Mouse (Mus musculus): ENCODE measurements around the gene Gm5148. TPM values are rescaled to one million over a fixed set of nuclear protein-coding genes. Genes with fewer than 3 reads are reported as not detected.

The Gm5148 gene
- total and polyA plus RNA-seq, 2 experiments = 0.09 to 0.94 TPM

GRCm38 (mm10) chr3:37724946-37725735, 851 bp upstream of the Gm5148 start:
- Histone ChIP-seq H3K4me1 (ENCODE audit: control insufficient read depth, insufficient read depth, low read length) (peaks cover 19% of the 10 kb centered on the region), H3K27me3 (ENCODE audit: control insufficient read depth, insufficient read depth, low read length) (no peaks in the 10 kb centered on the region), H3K27ac (replicated peaks; ENCODE audit: insufficient read depth, low read depth, low read length) (no peak overlapping the region), H3K4me3 (ENCODE audit: insufficient read depth, low read depth, low read length) (no peak overlapping the region), H3K9ac (ENCODE audit: low read depth, low read length) (no peak overlapping the region), H3K79me2 (ENCODE audit: control insufficient read depth, insufficient read depth, low read length) (no peaks in the 10 kb centered on the region), H3K36me3 (ENCODE audit: control insufficient read depth, insufficient read depth, low read length) (no peaks in the 10 kb centered on the region)
- 84% methylated on average over 6 of the region's 6 CpGs for WGBS
- DNase-seq (ENCODE audit: extremely low read depth, low read depth, low spot score) = no peak
- TF ChIP-seq CTCF (IDR thresholded peaks at IDR 0.05; ENCODE audit: low read depth, low read length) (no peak), POLR2A (IDR thresholded peaks at IDR 0.05; ENCODE audit: extremely low read depth, insufficient read depth, low read length) (no peak)

GRCm38 (mm10) chr3:37723662-37724170, 574 bp downstream of the Gm5148 start:
- 14% methylated on average over 17 of the region's 17 CpGs for WGBS
- no peak for TF ChIP-seq POLR2A (IDR thresholded peaks at IDR 0.05; ENCODE audit: extremely low read depth, insufficient read depth, low read length)
- no peak for TF ChIP-seq CTCF (IDR thresholded peaks at IDR 0.05; ENCODE audit: low read depth, low read length)

GRCm38 (mm10) chr3:37723061-37723521, 1.2 kb downstream of the Gm5148 start:
- Histone ChIP-seq H3K27ac (replicated peaks; ENCODE audit: insufficient read depth, low read depth, low read length) (no peak overlapping the region), H3K9ac (ENCODE audit: low read depth, low read length) (no peak overlapping the region)
- peak; percentile 64 for DNase-seq (ENCODE audit: extremely low read depth, low read depth, low spot score)

More at GRCm38 (mm10) chr3:37723662-37724170, 574 bp downstream of the Gm5148 start:
- Histone ChIP-seq H3K9ac (ENCODE audit: low read depth, low read length) (no peak overlapping the region), H3K27ac (replicated peaks; ENCODE audit: insufficient read depth, low read depth, low read length) (no peak overlapping the region), H3K4me3 (ENCODE audit: insufficient read depth, low read depth, low read length) (peak overlapping the region; percentile 21; the same call in 1 of the 2 replicates), H3K79me2 (ENCODE audit: control insufficient read depth, insufficient read depth, low read length) (no peaks in the 10 kb centered on the region), H3K27me3 (ENCODE audit: control insufficient read depth, insufficient read depth, low read length) (no peaks in the 10 kb centered on the region), H3K4me1 (ENCODE audit: control insufficient read depth, insufficient read depth, low read length) (peaks cover 11% of the 10 kb centered on the region), H3K36me3 (ENCODE audit: control insufficient read depth, insufficient read depth, low read length) (no peaks in the 10 kb centered on the region)
- peak; percentile 25 for DNase-seq (ENCODE audit: extremely low read depth, low read depth, low spot score)

GRCm38 (mm10) chr3:37722487-37723060, 1.7 kb downstream of the Gm5148 start:
- Histone ChIP-seq H3K27ac (replicated peaks; ENCODE audit: insufficient read depth, low read depth, low read length) (no peak overlapping the region), H3K27me3 (ENCODE audit: control insufficient read depth, insufficient read depth, low read length) (no peaks in the 10 kb centered on the region), H3K36me3 (ENCODE audit: control insufficient read depth, insufficient read depth, low read length) (no peaks in the 10 kb centered on the region), H3K9ac (ENCODE audit: low read depth, low read length) (no peak overlapping the region), H3K79me2 (ENCODE audit: control insufficient read depth, insufficient read depth, low read length) (no peaks in the 10 kb centered on the region), H3K4me3 (ENCODE audit: insufficient read depth, low read depth, low read length) (no peak overlapping the region), H3K4me1 (ENCODE audit: control insufficient read depth, insufficient read depth, low read length) (peaks cover 7% of the 10 kb centered on the region)
- WGBS = 48% methylated on average over 12 of the region's 12 CpGs
- TF ChIP-seq POLR2A (IDR thresholded peaks at IDR 0.05; ENCODE audit: extremely low read depth, insufficient read depth, low read length) (no peak), CTCF (IDR thresholded peaks at IDR 0.05; ENCODE audit: low read depth, low read length) (no peak)
- DNase-seq (ENCODE audit: extremely low read depth, low read depth, low spot score) = peak; percentile 19

More at GRCm38 (mm10) chr3:37723061-37723521, 1.2 kb downstream of the Gm5148 start:
- Histone ChIP-seq H3K36me3 (ENCODE audit: control insufficient read depth, insufficient read depth, low read length) (no peaks in the 10 kb centered on the region), H3K4me1 (ENCODE audit: control insufficient read depth, insufficient read depth, low read length) (peaks cover 7% of the 10 kb centered on the region), H3K27me3 (ENCODE audit: control insufficient read depth, insufficient read depth, low read length) (no peaks in the 10 kb centered on the region), H3K4me3 (ENCODE audit: insufficient read depth, low read depth, low read length) (peak overlapping the region; percentile 24), H3K79me2 (ENCODE audit: control insufficient read depth, insufficient read depth, low read length) (no peaks in the 10 kb centered on the region)
- no peak for TF ChIP-seq POLR2A (IDR thresholded peaks at IDR 0.05; ENCODE audit: extremely low read depth, insufficient read depth, low read length)
- 13% methylated on average over 11 of the region's 11 CpGs for WGBS

- no peak overlapping the region for H3K9ac ChIP-seq (ENCODE audit: low read depth, low read length)
- H3K4me3 ChIP-seq (ENCODE audit: insufficient read depth, low read depth, low read length) = no peak overlapping the region
- no peak for DNase-seq (ENCODE audit: extremely low read depth, low read depth, low spot score)
- H3K36me3 ChIP-seq (ENCODE audit: control insufficient read depth, insufficient read depth, low read length) = no peaks in the 10 kb centered on the region
- no peak overlapping the region for H3K27ac ChIP-seq (replicated peaks; ENCODE audit: insufficient read depth, low read depth, low read length)
- H3K4me1 ChIP-seq (ENCODE audit: control insufficient read depth, insufficient read depth, low read length) = no peaks in the 10 kb centered on the region
- WGBS = 87% methylated on average over 2 of the region's 2 CpGs
- no peak for TF ChIP-seq POLR2A (IDR thresholded peaks at IDR 0.05; ENCODE audit: extremely low read depth, insufficient read depth, low read length)
- no peak for TF ChIP-seq CTCF (IDR thresholded peaks at IDR 0.05; ENCODE audit: low read depth, low read length)
- H3K79me2 ChIP-seq (ENCODE audit: control insufficient read depth, insufficient read depth, low read length) = no peaks in the 10 kb centered on the region
- no peaks in the 10 kb centered on the region for H3K27me3 ChIP-seq (ENCODE audit: control insufficient read depth, insufficient read depth, low read length)
Measured at GRCm38 (mm10) chr3:37716992-37717391, 7.3 kb downstream of the Gm5148 start.

All from liver, adult 2 months (tissue).